Mouse (Mus musculus): ENCODE measurements around the gene Rhod.
"Not testable (repeated sequence)": the region's sequence is repeated elsewhere in the genome, so short reads cannot be mapped to it uniquely, and the experiment has no call there.

Gene Rhod

GRCm38 (mm10) chr19:4439161-4439801, at the start of gene Rhod:
Rhod (minus strand) TSS chr19:4439432.
- no peak for DNase-seq (ENCODE audit: low spot score in 2 of 2)

GRCm38 (mm10) chr19:4487877-4488276, 48.6 kb upstream of the Rhod start:
- DNase-seq (ENCODE audit: low spot score in 2 of 2) = no peak

- DNase-seq (ENCODE audit: low spot score in 2 of 2) = no peak
Observed at GRCm38 (mm10) chr19:4485006-4485405, 45.8 kb upstream of the Rhod start.

- no peak for DNase-seq (ENCODE audit: low spot score in 2 of 2)
Observed at GRCm38 (mm10) chr19:4482111-4482859, 43.1 kb upstream of the Rhod start.

GRCm38 (mm10) chr19:4481326-4481725, 42.1 kb upstream of the Rhod start:
- DNase-seq (ENCODE audit: low spot score in 2 of 2) = no peak

GRCm38 (mm10) chr19:4480041-4480440, 40.8 kb upstream of the Rhod start:
- DNase-seq (ENCODE audit: low spot score in 2 of 2) = no peak

- DNase-seq (ENCODE audit: low spot score in 2 of 2) = no peak
Observed at GRCm38 (mm10) chr19:4478190-4478516, 38.9 kb upstream of the Rhod start.

- DNase-seq (ENCODE audit: low spot score in 2 of 2) = no peak
Observed at GRCm38 (mm10) chr19:4477345-4478189, 38.3 kb upstream of the Rhod start, which contains the start of gene Syt12. Syt12 (minus strand) TSS chr19:4477447.

GRCm38 (mm10) chr19:4476601-4477257, 37.5 kb upstream of the Rhod start:
- DNase-seq (ENCODE audit: low spot score in 2 of 2) = no peak

- peak; percentile 58 to 77 for DNase-seq (ENCODE audit: low spot score in 2 of 2)
Observed at GRCm38 (mm10) chr19:4475224-4475925, 36.1 kb upstream of the Rhod start.

- no peak for DNase-seq (ENCODE audit: low spot score in 2 of 2)
Observed at GRCm38 (mm10) chr19:4474739-4475138, 35.5 kb upstream of the Rhod start.

GRCm38 (mm10) chr19:4473549-4473948, 34.3 kb upstream of the Rhod start:
- no peak for DNase-seq (ENCODE audit: low spot score in 2 of 2)

GRCm38 (mm10) chr19:4468363-4468762, 29.1 kb upstream of the Rhod start:
- no peak for DNase-seq (ENCODE audit: low spot score in 2 of 2)

GRCm38 (mm10) chr19:4464666-4465065, 25.4 kb upstream of the Rhod start:
- no peak for DNase-seq (ENCODE audit: low spot score in 2 of 2)

- DNase-seq (ENCODE audit: low spot score in 2 of 2) = no peak
Observed at GRCm38 (mm10) chr19:4461981-4462380, 22.7 kb upstream of the Rhod start.

- DNase-seq (ENCODE audit: low spot score in 2 of 2) = peak; percentile 50 to 66
Observed at GRCm38 (mm10) chr19:4456227-4456626, 17.0 kb upstream of the Rhod start.

GRCm38 (mm10) chr19:4455071-4455800, 16.0 kb upstream of the Rhod start:
- no peak for DNase-seq (ENCODE audit: low spot score in 2 of 2)

- DNase-seq (ENCODE audit: low spot score in 2 of 2) = not testable (repeated sequence)
Observed at GRCm38 (mm10) chr19:4454040-4454439, 14.8 kb upstream of the Rhod start.

GRCm38 (mm10) chr19:4452525-4452924, 13.3 kb upstream of the Rhod start:
- no peak for DNase-seq (ENCODE audit: low spot score in 2 of 2)

- no peak for DNase-seq (ENCODE audit: low spot score in 2 of 2)
Observed at GRCm38 (mm10) chr19:4451965-4452364, 12.7 kb upstream of the Rhod start.

GRCm38 (mm10) chr19:4451098-4451497, 11.9 kb upstream of the Rhod start:
- no peak for DNase-seq (ENCODE audit: low spot score in 2 of 2)
